Mouse (Mus musculus): ENCODE measurements around the gene Actr3. TPM values are rescaled to one million over a fixed set of nuclear protein-coding genes. Genes with fewer than 3 reads are reported as not detected.

Gene Actr3
- 267 and 277 TPM in 2 replicates for polyA plus RNA-seq (2015; fragmentation: Nextera tagmentation; extraction: Ambion mirVana)

GRCm38 (mm10) chr1:125435369-125436135 is at the start of gene Actr3:
Gene Actr3 (minus strand): TSS chr1:125435727.
- Histone ChIP-seq H3K4me2 (peak within 1 kb of the TSS; percentile 47), H3K27me3 (no peaks in the 10 kb centered on the region), H3K9me3 (no peaks in the 10 kb centered on the region), H3K27ac (peak within 1 kb of the TSS; percentile 98), H3K36me3 (no peaks in the 10 kb centered on the region), H3K4me1 (peaks cover 9% of the 10 kb centered on the region), H3K9ac (peak within 1 kb of the TSS; percentile 97), H3K4me3 (peak within 1 kb of the TSS; percentile 88)
- peak; percentile 97 for ATAC-seq (ENCODE audit: insufficient number of reproducible peaks, low FRiP score, low TSS enrichment, low read depth)
- under 1% methylated on average over 49 of the region's 59 CpGs for WGBS

DNA sequence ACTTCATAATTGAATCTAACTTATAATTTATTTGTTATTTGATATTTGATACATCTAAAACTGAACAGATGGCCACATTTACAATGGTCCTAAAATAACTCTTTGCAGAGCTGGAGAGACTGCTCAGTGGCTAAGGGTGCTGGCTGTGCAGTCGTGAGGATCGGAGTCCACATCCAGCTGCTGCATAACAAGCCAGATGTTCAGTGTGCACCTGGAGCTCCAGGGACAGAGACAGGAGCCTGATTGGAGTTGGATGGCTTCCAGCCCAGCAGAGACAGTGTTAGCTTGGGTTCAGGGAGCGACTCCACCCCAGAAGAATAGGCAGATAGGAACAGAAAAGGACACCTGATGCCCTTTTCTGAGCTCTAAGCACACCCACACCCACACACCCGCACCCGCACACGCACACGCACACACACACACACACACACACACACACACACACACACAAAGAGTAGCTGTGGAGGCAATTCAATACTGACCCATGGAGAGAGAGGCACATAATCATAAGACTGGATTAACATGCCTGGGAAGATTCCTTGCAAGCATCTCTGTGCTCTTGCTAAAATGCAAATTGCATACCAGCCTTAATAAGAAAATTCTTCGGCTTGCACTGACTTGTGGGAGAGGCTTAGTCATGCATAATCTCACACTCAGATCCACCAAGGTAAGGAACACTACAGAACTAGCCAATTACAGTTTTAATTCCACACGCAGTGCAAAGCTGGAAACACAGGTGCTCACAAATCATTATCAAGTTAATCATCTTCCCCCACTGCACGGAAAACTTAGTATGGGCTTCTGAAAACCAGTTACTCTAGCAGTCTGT is 47.1 kb upstream of the Actr3 start:
- WGBS = 53% methylated on average over 10 of the region's 10 CpGs
- Histone ChIP-seq H3K4me3 (no peak overlapping the region), H3K27ac (peak overlapping the region; percentile 63), H3K9me3 (no peaks in the 10 kb centered on the region), H3K4me2 (no peak overlapping the region), H3K36me3 (no peaks in the 10 kb centered on the region), H3K4me1 (no peaks in the 10 kb centered on the region), H3K27me3 (no peaks in the 10 kb centered on the region), H3K9ac (no peak overlapping the region)
- ATAC-seq (ENCODE audit: insufficient number of reproducible peaks, low FRiP score, low TSS enrichment, low read depth) = peak; percentile 80; the same call in 1 of the 2 replicates

DNA sequence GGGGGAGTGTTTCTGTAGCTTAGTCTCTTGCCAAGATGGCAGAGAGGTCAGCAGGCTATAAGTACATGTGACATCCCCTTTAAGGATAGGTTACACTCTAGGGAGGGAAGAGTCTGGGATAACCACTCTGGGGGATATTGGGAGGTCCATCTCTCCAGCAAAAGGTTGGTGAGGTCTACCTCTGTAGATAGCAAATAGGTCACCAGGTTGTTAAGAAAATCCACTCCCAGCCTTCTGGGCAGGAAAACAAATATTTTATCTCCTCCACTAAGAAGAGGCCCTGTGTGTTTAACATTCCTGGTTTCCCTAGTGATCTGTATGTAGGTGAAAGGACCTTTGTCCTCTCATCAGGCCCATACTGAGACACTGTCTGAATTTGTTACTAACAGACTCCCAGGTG is 46.3 kb upstream of the Actr3 start:
- Histone ChIP-seq H3K27me3 (no peaks in the 10 kb centered on the region), H3K4me1 (no peaks in the 10 kb centered on the region), H3K9me3 (no peaks in the 10 kb centered on the region), H3K27ac (no peak overlapping the region; the same call in 1 of the 2 replicates), H3K4me3 (no peak overlapping the region), H3K36me3 (no peaks in the 10 kb centered on the region), H3K4me2 (no peak overlapping the region), H3K9ac (no peak overlapping the region)
- no peak for ATAC-seq (ENCODE audit: insufficient number of reproducible peaks, low FRiP score, low TSS enrichment, low read depth)

DNA sequence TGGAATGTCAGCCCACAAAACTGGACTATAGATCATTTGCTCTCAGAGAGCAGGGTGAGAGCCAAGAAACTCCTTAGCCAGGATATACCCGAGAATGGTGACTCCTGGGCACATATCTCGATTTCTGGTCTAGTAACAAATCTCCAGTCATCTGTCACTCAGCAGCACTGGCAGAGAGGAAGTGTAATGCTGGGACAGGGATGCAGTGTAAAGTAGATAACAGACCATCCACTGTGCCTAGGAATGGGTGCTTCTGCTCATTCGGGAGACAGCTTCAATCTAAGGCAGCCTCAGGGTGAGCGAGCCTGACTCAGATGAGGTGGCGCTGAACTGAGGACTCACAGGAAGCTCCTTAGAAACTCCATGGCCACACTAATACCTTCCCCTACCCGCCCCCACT is 43.1 kb upstream of the Actr3 start:
- no peak overlapping the region for H3K9ac ChIP-seq
- no peaks in the 10 kb centered on the region for H3K4me1 ChIP-seq
- 83% methylated on average over 6 of the region's 6 CpGs for WGBS
- no peak overlapping the region for H3K4me2 ChIP-seq
- no peaks in the 10 kb centered on the region for H3K36me3 ChIP-seq
- no peaks in the 10 kb centered on the region for H3K27me3 ChIP-seq
- no peak for ATAC-seq (ENCODE audit: insufficient number of reproducible peaks, low FRiP score, low TSS enrichment, low read depth)
- no peak overlapping the region for H3K4me3 ChIP-seq
- no peak overlapping the region for H3K27ac ChIP-seq
- H3K9me3 ChIP-seq = no peaks in the 10 kb centered on the region

DNA sequence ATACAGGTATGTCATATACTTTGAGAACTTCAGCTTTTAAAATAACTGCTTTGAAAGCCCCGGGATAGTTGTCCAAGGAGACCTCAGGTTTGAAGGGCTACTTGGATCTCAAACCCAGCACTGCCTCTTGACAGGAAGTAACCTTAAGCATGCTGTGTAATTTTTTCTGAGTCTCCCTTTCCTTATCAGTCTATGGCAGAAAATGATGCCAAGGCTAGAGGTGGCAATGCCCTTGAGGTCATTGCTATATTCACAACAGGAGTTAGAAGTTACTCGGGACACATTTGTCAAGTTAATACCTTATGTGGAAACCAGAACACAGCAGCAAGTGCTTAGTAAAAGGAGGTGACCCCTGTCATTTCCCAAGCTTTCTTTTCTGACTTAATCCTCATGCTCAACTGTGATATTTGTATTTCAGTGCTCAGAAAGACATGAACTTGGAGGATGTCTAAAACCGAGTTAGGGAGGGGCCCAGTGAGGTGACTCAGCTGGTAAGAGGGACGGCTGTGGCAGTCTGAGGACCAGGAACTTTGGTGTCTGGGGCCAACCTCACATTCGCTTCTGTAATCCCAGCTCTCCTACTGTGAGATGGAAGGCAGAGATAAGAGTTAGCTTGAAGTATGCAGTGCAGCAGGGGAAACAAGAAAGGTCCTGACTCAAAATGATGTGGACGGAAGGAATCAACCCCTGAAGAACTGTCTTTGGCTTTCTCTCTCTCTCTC is 40.6 kb upstream of the Actr3 start:
- Histone ChIP-seq H3K27me3 (no peaks in the 10 kb centered on the region), H3K9ac (no peak overlapping the region), H3K9me3 (no peaks in the 10 kb centered on the region), H3K4me3 (no peak overlapping the region), H3K27ac (no peak overlapping the region), H3K36me3 (no peaks in the 10 kb centered on the region), H3K4me2 (no peak overlapping the region), H3K4me1 (no peaks in the 10 kb centered on the region)
- ATAC-seq (ENCODE audit: insufficient number of reproducible peaks, low FRiP score, low TSS enrichment, low read depth) = no peak
- WGBS = 62% methylated on average over 6 of the region's 6 CpGs

- no peaks in the 10 kb centered on the region for H3K4me1 ChIP-seq
- no peak overlapping the region for H3K4me3 ChIP-seq
- H3K4me2 ChIP-seq = no peak overlapping the region
- no peak overlapping the region for H3K27ac ChIP-seq
- no peak overlapping the region for H3K9ac ChIP-seq
- 86% methylated on average over 3 of the region's 3 CpGs for WGBS
- no peaks in the 10 kb centered on the region for H3K36me3 ChIP-seq
- H3K9me3 ChIP-seq = no peaks in the 10 kb centered on the region
- no peak for ATAC-seq (ENCODE audit: insufficient number of reproducible peaks, low FRiP score, low TSS enrichment, low read depth)
- no peaks in the 10 kb centered on the region for H3K27me3 ChIP-seq
Measured at GRCm38 (mm10) chr1:125473866-125474265, 38.3 kb upstream of the Actr3 start.

- WGBS = 58% methylated on average over 4 of the region's 4 CpGs
Measured at GRCm38 (mm10) chr1:125473126-125473666, 37.7 kb upstream of the Actr3 start.

GRCm38 (mm10) chr1:125470805-125471648 is 35.5 kb upstream of the Actr3 start:
- H3K4me1 ChIP-seq = no peaks in the 10 kb centered on the region
- no peaks in the 10 kb centered on the region for H3K36me3 ChIP-seq
- H3K27me3 ChIP-seq = no peaks in the 10 kb centered on the region
- H3K4me3 ChIP-seq = no peak overlapping the region
- H3K9ac ChIP-seq = no peak overlapping the region
- H3K4me2 ChIP-seq = no peak overlapping the region
- ATAC-seq (ENCODE audit: insufficient number of reproducible peaks, low FRiP score, low TSS enrichment, low read depth) = no peak
- no peaks in the 10 kb centered on the region for H3K9me3 ChIP-seq
- H3K27ac ChIP-seq = no peak overlapping the region
- 69% methylated on average over 4 of the region's 4 CpGs for WGBS

More at GRCm38 (mm10) chr1:125473126-125473666, 37.7 kb upstream of the Actr3 start:
- no peak overlapping the region for H3K9ac ChIP-seq
- no peaks in the 10 kb centered on the region for H3K36me3 ChIP-seq
- ATAC-seq (ENCODE audit: insufficient number of reproducible peaks, low FRiP score, low TSS enrichment, low read depth) = no peak
- H3K27ac ChIP-seq = no peak overlapping the region
- no peak overlapping the region for H3K4me2 ChIP-seq
- no peak overlapping the region for H3K4me3 ChIP-seq
- no peaks in the 10 kb centered on the region for H3K4me1 ChIP-seq
- H3K27me3 ChIP-seq = no peaks in the 10 kb centered on the region
- H3K9me3 ChIP-seq = no peaks in the 10 kb centered on the region

DNA sequence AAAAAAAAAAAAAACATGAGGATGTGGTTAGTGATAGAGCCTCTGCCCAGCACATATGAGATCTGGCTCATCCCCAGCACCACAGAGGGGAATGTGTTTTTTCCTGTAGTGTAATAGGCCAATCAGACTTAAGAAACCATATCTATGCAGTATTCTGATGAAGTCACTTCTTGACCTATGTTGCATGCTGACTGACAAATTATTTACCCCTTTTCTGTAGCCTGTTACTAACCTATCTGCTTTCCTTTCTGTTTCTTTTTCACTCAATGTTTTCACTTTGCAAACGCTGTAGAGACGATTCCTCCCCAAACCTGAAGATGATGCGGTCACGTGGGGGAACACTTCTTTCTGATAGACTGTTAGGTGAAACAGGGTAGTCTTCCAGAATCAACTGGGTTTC is 32.4 kb upstream of the Actr3 start:
- Histone ChIP-seq H3K27me3 (no peaks in the 10 kb centered on the region), H3K9me3 (no peaks in the 10 kb centered on the region), H3K27ac (no peak overlapping the region), H3K4me3 (no peak overlapping the region), H3K4me1 (no peaks in the 10 kb centered on the region), H3K9ac (no peak overlapping the region), H3K36me3 (no peaks in the 10 kb centered on the region), H3K4me2 (no peak overlapping the region)
- no peak for ATAC-seq (ENCODE audit: insufficient number of reproducible peaks, low FRiP score, low TSS enrichment, low read depth)
- WGBS = 91% methylated on average over 4 of the region's 4 CpGs

DNA sequence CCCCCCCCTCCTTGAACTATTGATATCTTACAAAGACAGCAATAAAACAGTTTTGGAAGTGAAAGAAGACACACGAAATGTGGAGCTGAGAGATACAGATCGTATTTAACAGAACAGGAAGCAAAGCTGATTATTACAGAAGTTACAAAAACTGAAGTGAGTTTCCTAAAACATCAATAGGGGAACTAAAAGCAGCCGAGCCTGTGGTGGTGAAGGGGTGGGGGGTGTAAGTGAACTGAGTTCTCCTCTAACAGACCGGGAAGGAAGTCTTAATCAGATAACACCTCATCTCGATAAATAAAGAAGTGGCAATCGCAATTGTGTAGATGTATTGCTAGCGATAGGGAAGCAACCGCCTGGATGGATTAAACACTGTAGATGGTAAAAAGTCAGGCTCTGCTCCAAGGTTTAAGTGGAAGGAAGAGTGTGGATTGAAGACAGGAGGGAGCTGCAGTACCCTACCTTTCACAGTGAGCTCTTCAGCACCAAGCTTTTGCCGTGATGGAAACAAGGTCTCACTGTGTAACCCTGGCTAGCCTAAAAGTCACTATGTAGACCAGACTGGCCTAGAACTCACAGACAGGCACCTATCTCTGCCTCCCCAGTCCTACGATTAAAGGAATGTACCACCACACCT is 31.2 kb upstream of the Actr3 start:
- no peak overlapping the region for H3K9ac ChIP-seq
- no peak for ATAC-seq (ENCODE audit: insufficient number of reproducible peaks, low FRiP score, low TSS enrichment, low read depth)
- H3K4me1 ChIP-seq = no peaks in the 10 kb centered on the region
- no peaks in the 10 kb centered on the region for H3K9me3 ChIP-seq
- no peak overlapping the region for H3K27ac ChIP-seq
- H3K4me3 ChIP-seq = no peak overlapping the region
- H3K4me2 ChIP-seq = no peak overlapping the region
- WGBS = 75% methylated on average over 10 of the region's 10 CpGs
- no peaks in the 10 kb centered on the region for H3K27me3 ChIP-seq
- H3K36me3 ChIP-seq = no peaks in the 10 kb centered on the region

GRCm38 (mm10) chr1:125464011-125464410 is 28.5 kb upstream of the Actr3 start:
- 86% methylated on average over 4 of the region's 4 CpGs for WGBS
- no peak overlapping the region for H3K9ac ChIP-seq
- H3K9me3 ChIP-seq = no peaks in the 10 kb centered on the region
- H3K4me3 ChIP-seq = no peak overlapping the region
- no peak overlapping the region for H3K27ac ChIP-seq
- ATAC-seq (ENCODE audit: insufficient number of reproducible peaks, low FRiP score, low TSS enrichment, low read depth) = no peak
- no peak overlapping the region for H3K4me2 ChIP-seq
- H3K36me3 ChIP-seq = no peaks in the 10 kb centered on the region
- no peaks in the 10 kb centered on the region for H3K27me3 ChIP-seq
- no peaks in the 10 kb centered on the region for H3K4me1 ChIP-seq

Data from limb, embryonic 15.5 days (tissue).